Mouse (Mus musculus) testis, postnatal 10 days (tissue): ENCODE measurements at regions not wholly inside any gene's neighbourhood (a gene's known extent, or its start where the extent isn't known, plus 50 kb on each side); places are given as distances from the start of the nearest gene placed in this dataset.

Experiments used
- DNase-seq: peaks from one replicate; pipeline ENCODE4 v3.0.0; 2021; ENCODE audit warnings: low spot score

- DNase-seq, result no peak
Measured at GRCm38 (mm10) chr4:56068859-56069258, 536.6 kb upstream of the Klf4 start.

- no peak for DNase-seq
Measured at GRCm38 (mm10) chr4:56064657-56065056, 532.4 kb upstream of the Klf4 start.

GRCm38 (mm10) chr4:56051792-56052380, 519.6 kb upstream of the Klf4 start:
- DNase-seq, result no peak

GRCm38 (mm10) chr4:56039327-56039726, 507.1 kb upstream of the Klf4 start:
- DNase-seq, result no peak

GRCm38 (mm10) chr4:56036334-56036733, 504.1 kb upstream of the Klf4 start:
- no peak for DNase-seq

GRCm38 (mm10) chr4:56035543-56035942, 503.3 kb upstream of the Klf4 start:
- DNase-seq, result no peak

GRCm38 (mm10) chr4:56028441-56028840, 496.2 kb upstream of the Klf4 start:
- no peak for DNase-seq

- no peak for DNase-seq
Measured at GRCm38 (mm10) chr4:56027258-56027657, 495.0 kb upstream of the Klf4 start.

- no peak for DNase-seq
Measured at GRCm38 (mm10) chr4:56024478-56024877, 492.2 kb upstream of the Klf4 start.

- no peak for DNase-seq
Measured at GRCm38 (mm10) chr4:56018212-56018611, 485.9 kb upstream of the Klf4 start.

- no peak for DNase-seq
Measured at GRCm38 (mm10) chr4:56015481-56015880, 483.2 kb upstream of the Klf4 start.

GRCm38 (mm10) chr4:56008287-56008686, 476.0 kb upstream of the Klf4 start:
- no peak for DNase-seq

GRCm38 (mm10) chr4:56004227-56004626, 472.0 kb upstream of the Klf4 start:
- no peak for DNase-seq

- DNase-seq, result no peak
Measured at GRCm38 (mm10) chr4:56001312-56001731, 469.1 kb upstream of the Klf4 start.

- DNase-seq, result no peak
Measured at GRCm38 (mm10) chr4:55984026-55984425, 451.8 kb upstream of the Klf4 start.

- DNase-seq, result no peak
Measured at GRCm38 (mm10) chr4:55978539-55978938, 446.3 kb upstream of the Klf4 start.

- DNase-seq, result no peak
Measured at GRCm38 (mm10) chr4:55976265-55976664, 444.0 kb upstream of the Klf4 start.

GRCm38 (mm10) chr4:55973706-55974105, 441.4 kb upstream of the Klf4 start:
- DNase-seq, result no peak

GRCm38 (mm10) chr4:55972235-55972819, 440.1 kb upstream of the Klf4 start:
- DNase-seq, result no peak

- no peak for DNase-seq
Measured at GRCm38 (mm10) chr4:55960063-55960462, 427.8 kb upstream of the Klf4 start.

- no peak for DNase-seq
Measured at GRCm38 (mm10) chr4:55953701-55954100, 421.4 kb upstream of the Klf4 start.

GRCm38 (mm10) chr4:55952220-55952619, 420.0 kb upstream of the Klf4 start:
- DNase-seq, result no peak

GRCm38 (mm10) chr4:55941423-55941822, 409.2 kb upstream of the Klf4 start:
- DNase-seq, result no peak

- no peak for DNase-seq
Measured at GRCm38 (mm10) chr4:55938383-55938782, 406.1 kb upstream of the Klf4 start.
